Mouse (Mus musculus): ENCODE data around the gene Skor1. TPM values are rescaled to one million over a fixed set of nuclear protein-coding genes. Genes with fewer than 3 reads are reported as not detected.

The Skor1 gene
- polyA plus RNA-seq, 1 experiment from 2014 or later, result 5.0 TPM

DNA sequence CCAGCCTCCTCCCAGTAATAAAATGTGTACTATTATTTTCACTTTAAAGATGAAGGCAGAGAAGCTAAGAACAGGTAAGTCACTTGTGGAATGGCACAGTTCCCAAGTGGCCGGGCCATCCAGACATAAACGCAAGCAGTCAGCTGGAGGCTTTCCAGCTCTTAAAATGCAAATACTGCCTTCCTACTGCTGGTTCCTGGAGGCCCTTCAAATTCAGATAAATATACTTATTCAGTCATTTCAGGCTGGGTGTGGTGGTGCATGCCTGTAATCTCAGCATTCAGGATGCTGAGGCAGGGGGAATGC lies 39.0 kb downstream of the Skor1 start:
- Histone ChIP-seq H3K9me3 (ENCODE audit: control insufficient read depth, low read length) (no peaks in the 10 kb centered on the region), H3K4me1 (ENCODE audit: control insufficient read depth, insufficient read depth, low read length) (peaks cover 8% of the 10 kb centered on the region), H3K4me3 (replicated peaks; ENCODE audit: low read depth, low read length) (no peak overlapping the region), H3K4me2 (ENCODE audit: low read length) (peak overlapping the region; percentile 80; the same call in 1 of the 2 replicates), H3K9ac (replicated peaks; ENCODE audit: low read length) (no peak overlapping the region), H3K36me3 (ENCODE audit: control insufficient read depth, insufficient read depth, low read length) (no peaks in the 10 kb centered on the region), H3K27ac (replicated peaks; ENCODE audit: low read depth, low read length) (0 out of 2 replicates have a peak overlapping the region, but pooled peaks have one; percentile 66), H3K27me3 (ENCODE audit: control insufficient read depth, insufficient read depth, low read length) (no peaks in the 10 kb centered on the region)
- no peak for ATAC-seq (ENCODE audit: low FRiP score, low TSS enrichment)
- peak; percentile 54 for DNase-seq
- WGBS, result 13% methylated on average over 2 of the region's 2 CpGs

DNA sequence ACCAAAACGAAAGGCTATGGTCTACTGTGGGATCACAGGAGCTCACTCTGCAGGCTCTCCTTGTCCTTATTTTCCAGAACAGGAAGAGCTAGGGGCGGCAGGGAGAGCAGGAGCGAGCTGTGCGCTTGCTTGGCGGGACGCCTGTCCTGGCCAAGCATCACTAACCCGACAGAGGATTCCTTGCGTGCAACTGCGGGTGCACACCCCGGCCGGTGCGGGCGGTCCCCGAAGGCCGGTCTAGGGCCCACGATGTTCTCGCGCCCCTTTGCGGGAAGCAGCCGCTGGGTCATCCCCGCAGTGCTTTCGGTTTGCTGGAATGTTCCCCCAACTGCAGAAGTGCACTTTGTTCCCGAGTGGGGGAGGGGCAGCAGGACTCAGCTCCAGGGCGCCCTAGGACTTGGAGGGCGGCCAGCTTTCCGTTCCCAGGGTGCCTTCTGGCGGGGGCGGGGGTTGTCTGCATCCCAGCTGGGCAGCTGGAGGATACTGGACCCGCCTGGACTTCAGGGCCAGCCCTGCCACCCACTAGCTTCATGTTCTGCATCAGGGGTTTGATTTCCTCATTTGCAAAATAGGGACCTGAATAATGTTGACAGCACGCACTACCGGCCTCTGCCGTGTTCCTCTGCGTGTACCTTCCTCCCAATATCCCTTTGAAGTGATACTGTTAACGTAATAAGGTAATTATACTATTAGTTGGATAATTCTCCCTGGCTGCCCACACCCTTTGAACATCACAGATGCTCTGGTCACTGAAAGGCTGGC lies 39.6 kb downstream of the Skor1 start:
- peaks cover 8% of the 10 kb centered on the region for H3K4me1 ChIP-seq (ENCODE audit: control insufficient read depth, insufficient read depth, low read length)
- H3K27ac ChIP-seq (replicated peaks; ENCODE audit: low read depth, low read length), result peak overlapping the region; percentile 66
- ATAC-seq (ENCODE audit: low FRiP score, low TSS enrichment), result peak; percentile 60; the same call in 1 of the 2 replicates
- H3K36me3 ChIP-seq (ENCODE audit: control insufficient read depth, insufficient read depth, low read length), result no peaks in the 10 kb centered on the region
- peak overlapping the region; percentile 80 for H3K4me2 ChIP-seq (ENCODE audit: low read length)
- peak overlapping the region; percentile 35 for H3K4me3 ChIP-seq (replicated peaks; ENCODE audit: low read depth, low read length)
- peak; percentile 86 for DNase-seq
- H3K9ac ChIP-seq (replicated peaks; ENCODE audit: low read length), result peak overlapping the region; percentile 56
- WGBS, result 2% methylated on average over 34 of the region's 34 CpGs
- H3K27me3 ChIP-seq (ENCODE audit: control insufficient read depth, insufficient read depth, low read length), result no peaks in the 10 kb centered on the region
- no peaks in the 10 kb centered on the region for H3K9me3 ChIP-seq (ENCODE audit: control insufficient read depth, low read length)

DNA sequence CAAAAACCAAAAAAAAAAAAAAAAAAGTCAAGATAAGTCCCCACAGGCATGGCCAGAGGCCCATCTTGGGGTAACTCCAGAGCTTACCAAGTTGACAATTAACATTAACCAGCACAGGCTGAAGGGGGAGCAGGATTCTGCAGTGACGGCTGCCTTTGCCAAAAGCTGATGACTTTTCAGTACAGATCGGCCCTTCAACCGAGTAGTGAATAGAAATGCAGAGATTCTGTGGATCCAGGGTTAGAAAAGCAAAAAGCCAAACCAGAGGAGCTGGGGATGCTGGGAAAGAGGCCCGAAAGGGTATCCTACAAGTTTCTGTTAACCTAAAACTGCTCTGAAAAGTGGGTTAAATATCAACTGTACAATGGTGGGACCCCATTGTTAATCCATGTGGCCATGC lies 40.2 kb downstream of the Skor1 start:
- H3K36me3 ChIP-seq (ENCODE audit: control insufficient read depth, insufficient read depth, low read length), result no peaks in the 10 kb centered on the region
- ATAC-seq (ENCODE audit: low FRiP score, low TSS enrichment) (no peak), DNase-seq (peak; percentile 35)
- H3K9ac ChIP-seq (replicated peaks; ENCODE audit: low read length), result peak overlapping the region; percentile 56
- peak overlapping the region; percentile 66 for H3K27ac ChIP-seq (replicated peaks; ENCODE audit: low read depth, low read length)
- H3K4me2 ChIP-seq (ENCODE audit: low read length), result peak overlapping the region; percentile 80
- H3K27me3 ChIP-seq (ENCODE audit: control insufficient read depth, insufficient read depth, low read length), result no peaks in the 10 kb centered on the region
- WGBS, result 34% methylated on average over 4 of the region's 4 CpGs
- H3K4me3 ChIP-seq (replicated peaks; ENCODE audit: low read depth, low read length), result peak overlapping the region; percentile 35
- H3K9me3 ChIP-seq (ENCODE audit: control insufficient read depth, low read length), result no peaks in the 10 kb centered on the region
- peaks cover 8% of the 10 kb centered on the region for H3K4me1 ChIP-seq (ENCODE audit: control insufficient read depth, insufficient read depth, low read length)

DNA sequence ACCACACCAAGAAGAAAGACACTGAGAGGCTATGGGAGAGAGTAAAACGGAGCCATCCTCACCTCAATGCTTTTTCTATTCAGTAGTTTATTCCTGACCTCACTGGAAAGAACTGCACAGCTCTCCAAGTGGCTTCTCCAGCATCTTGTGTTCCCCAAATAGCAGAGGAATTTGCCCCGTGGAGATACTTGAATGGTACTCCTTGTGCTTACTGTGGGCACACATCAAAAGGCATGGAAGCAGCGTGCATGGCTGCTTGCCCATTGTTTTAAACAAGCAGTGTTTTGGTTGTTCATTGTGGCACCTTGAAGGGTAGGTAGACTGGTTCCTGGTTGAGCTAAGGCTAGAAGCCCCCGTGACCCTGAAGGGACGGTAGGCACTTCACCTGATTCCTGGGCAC lies 48.1 kb downstream of the Skor1 start:
- no peaks in the 10 kb centered on the region; the same call in 1 of the 2 replicates for H3K9me3 ChIP-seq (ENCODE audit: control insufficient read depth, low read length)
- WGBS, result 56% methylated on average over 5 of the region's 5 CpGs
- DNase-seq, result no peak
- H3K27ac ChIP-seq (replicated peaks; ENCODE audit: low read depth, low read length), result no peak overlapping the region
- no peak overlapping the region for H3K4me3 ChIP-seq (replicated peaks; ENCODE audit: low read depth, low read length)
- no peak overlapping the region for H3K4me2 ChIP-seq (ENCODE audit: low read length)
- H3K9ac ChIP-seq (replicated peaks; ENCODE audit: low read length), result no peak overlapping the region
- no peak for ATAC-seq (ENCODE audit: low FRiP score, low TSS enrichment)
- H3K36me3 ChIP-seq (ENCODE audit: control insufficient read depth, insufficient read depth, low read length), result no peaks in the 10 kb centered on the region
- no peaks in the 10 kb centered on the region for H3K27me3 ChIP-seq (ENCODE audit: control insufficient read depth, insufficient read depth, low read length)
- no peaks in the 10 kb centered on the region for H3K4me1 ChIP-seq (ENCODE audit: control insufficient read depth, insufficient read depth, low read length)

DNA sequence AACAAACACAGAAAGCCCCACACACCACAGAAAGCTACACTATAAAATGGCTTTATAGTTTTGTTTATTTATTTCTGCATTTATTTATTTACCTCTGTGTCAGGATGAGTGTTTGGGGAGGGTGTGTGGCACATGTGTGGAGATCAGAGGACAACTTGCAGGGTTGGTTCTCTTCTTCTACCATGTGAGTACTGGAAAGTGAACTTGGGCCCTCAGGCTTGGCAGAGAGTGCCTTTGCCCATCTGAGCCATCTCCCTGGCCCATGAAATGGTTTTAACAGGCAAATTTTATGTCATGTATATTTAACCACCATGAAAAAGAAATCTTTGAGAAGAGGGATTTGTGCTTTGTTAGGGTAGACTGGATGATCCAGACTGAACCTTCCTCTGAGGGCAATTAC lies 48.9 kb downstream of the Skor1 start:
- ATAC-seq (ENCODE audit: low FRiP score, low TSS enrichment), result no peak
- no peaks in the 10 kb centered on the region for H3K36me3 ChIP-seq (ENCODE audit: control insufficient read depth, insufficient read depth, low read length)
- H3K27ac ChIP-seq (replicated peaks; ENCODE audit: low read depth, low read length), result no peak overlapping the region
- no peak for DNase-seq
- no peaks in the 10 kb centered on the region for H3K4me1 ChIP-seq (ENCODE audit: control insufficient read depth, insufficient read depth, low read length)
- H3K27me3 ChIP-seq (ENCODE audit: control insufficient read depth, insufficient read depth, low read length), result no peaks in the 10 kb centered on the region
- no peak overlapping the region for H3K9ac ChIP-seq (replicated peaks; ENCODE audit: low read length)
- H3K9me3 ChIP-seq (ENCODE audit: control insufficient read depth, low read length), result no peaks in the 10 kb centered on the region; the same call in 1 of the 2 replicates
- no peak overlapping the region for H3K4me2 ChIP-seq (ENCODE audit: low read length)
- H3K4me3 ChIP-seq (replicated peaks; ENCODE audit: low read depth, low read length), result no peak overlapping the region

DNA sequence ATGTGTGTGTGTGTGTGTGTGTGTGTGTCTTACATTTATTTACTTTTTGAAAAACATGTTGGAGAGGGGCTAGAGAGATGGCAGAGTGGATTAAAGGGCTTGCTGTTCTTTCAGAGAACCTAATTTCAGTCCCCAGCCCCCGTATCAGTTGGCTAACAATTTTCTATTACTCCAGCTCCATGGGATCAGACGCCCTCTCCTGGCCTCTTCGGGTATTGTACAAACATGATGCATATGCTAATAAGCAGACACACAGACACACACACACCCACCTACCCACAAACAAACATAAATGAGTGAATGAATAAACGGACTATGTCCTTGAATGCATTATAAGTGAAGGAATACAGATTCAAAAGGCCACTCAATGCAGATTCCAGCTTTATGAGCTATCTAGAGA lies 49.4 kb downstream of the Skor1 start:
- H3K4me3 ChIP-seq (replicated peaks; ENCODE audit: low read depth, low read length), result no peak overlapping the region
- WGBS, result 90% methylated on average over 4 of the region's 4 CpGs

DNA sequence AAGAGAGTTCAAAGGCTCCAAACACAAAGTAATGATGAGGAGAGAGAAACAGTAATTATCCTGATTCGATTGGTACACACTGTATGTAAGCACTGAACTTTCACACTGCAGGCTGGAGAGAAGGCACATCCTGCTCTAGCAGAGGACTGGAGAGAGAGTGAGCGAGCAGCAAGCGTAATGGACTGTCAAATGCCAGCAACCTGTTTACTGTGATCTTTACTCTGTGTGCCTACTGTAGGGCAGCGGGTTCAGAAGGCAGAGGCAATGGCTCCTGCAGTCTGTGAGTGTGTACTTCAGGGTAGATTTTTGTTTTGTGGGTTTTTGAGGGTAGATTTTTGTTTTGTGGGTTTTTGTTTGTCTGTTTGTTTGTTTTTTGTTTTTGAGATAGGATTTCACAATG lies 49.9 kb downstream of the Skor1 start:
- Histone ChIP-seq H3K9ac (replicated peaks; ENCODE audit: low read length) (no peak overlapping the region), H3K9me3 (ENCODE audit: control insufficient read depth, low read length) (no peaks in the 10 kb centered on the region; the same call in 1 of the 2 replicates), H3K4me2 (ENCODE audit: low read length) (no peak overlapping the region), H3K36me3 (ENCODE audit: control insufficient read depth, insufficient read depth, low read length) (no peaks in the 10 kb centered on the region), H3K4me1 (ENCODE audit: control insufficient read depth, insufficient read depth, low read length) (no peaks in the 10 kb centered on the region), H3K27me3 (ENCODE audit: control insufficient read depth, insufficient read depth, low read length) (no peaks in the 10 kb centered on the region), H3K4me3 (replicated peaks; ENCODE audit: low read depth, low read length) (no peak overlapping the region), H3K27ac (replicated peaks; ENCODE audit: low read depth, low read length) (no peak overlapping the region)
- ATAC-seq (ENCODE audit: low FRiP score, low TSS enrichment), result no peak
- no peak for DNase-seq
- 86% methylated on average over 4 of the region's 4 CpGs for WGBS

More for the DNA sequence above, 49.4 kb downstream of the Skor1 start:
- ATAC-seq (ENCODE audit: low FRiP score, low TSS enrichment) (no peak), DNase-seq (no peak)
- Histone ChIP-seq H3K36me3 (ENCODE audit: control insufficient read depth, insufficient read depth, low read length) (no peaks in the 10 kb centered on the region), H3K9me3 (ENCODE audit: control insufficient read depth, low read length) (no peaks in the 10 kb centered on the region; the same call in 1 of the 2 replicates), H3K9ac (replicated peaks; ENCODE audit: low read length) (no peak overlapping the region), H3K27me3 (ENCODE audit: control insufficient read depth, insufficient read depth, low read length) (no peaks in the 10 kb centered on the region), H3K27ac (replicated peaks; ENCODE audit: low read depth, low read length) (no peak overlapping the region), H3K4me1 (ENCODE audit: control insufficient read depth, insufficient read depth, low read length) (no peaks in the 10 kb centered on the region), H3K4me2 (ENCODE audit: low read length) (no peak overlapping the region)

DNA sequence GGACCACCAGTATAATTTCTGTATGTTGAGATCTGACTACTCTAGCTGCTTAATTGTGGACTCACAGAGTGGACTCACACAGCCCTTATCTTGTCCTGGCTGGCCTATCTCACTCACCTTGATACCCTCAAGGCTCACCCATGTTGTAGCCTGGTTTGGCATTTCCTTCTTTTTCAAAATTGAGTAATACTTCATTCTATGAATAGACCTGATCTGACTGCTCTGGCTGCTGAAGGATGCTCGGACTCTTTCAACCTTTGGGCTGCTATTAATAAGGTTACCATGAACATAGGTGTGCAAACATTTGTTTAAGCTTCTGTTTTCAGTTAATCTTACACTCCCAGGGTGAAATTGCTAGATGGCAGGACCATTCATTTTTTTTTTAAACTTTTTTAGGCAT lies 51.6 kb downstream of the Skor1 start:
- Histone ChIP-seq H3K9ac (replicated peaks; ENCODE audit: low read length) (no peak overlapping the region), H3K27me3 (ENCODE audit: control insufficient read depth, insufficient read depth, low read length) (no peaks in the 10 kb centered on the region), H3K27ac (replicated peaks; ENCODE audit: low read depth, low read length) (no peak overlapping the region), H3K9me3 (ENCODE audit: control insufficient read depth, low read length) (no peaks in the 10 kb centered on the region; the same call in 1 of the 2 replicates), H3K4me2 (ENCODE audit: low read length) (no peak overlapping the region), H3K4me3 (replicated peaks; ENCODE audit: low read depth, low read length) (no peak overlapping the region), H3K4me1 (ENCODE audit: control insufficient read depth, insufficient read depth, low read length) (peaks cover 8% of the 10 kb centered on the region), H3K36me3 (ENCODE audit: control insufficient read depth, insufficient read depth, low read length) (no peaks in the 10 kb centered on the region)
- no peak for DNase-seq
- ATAC-seq (ENCODE audit: low FRiP score, low TSS enrichment), result no peak
- 92% methylated on average over 1 of the region's 1 CpGs for WGBS

DNA sequence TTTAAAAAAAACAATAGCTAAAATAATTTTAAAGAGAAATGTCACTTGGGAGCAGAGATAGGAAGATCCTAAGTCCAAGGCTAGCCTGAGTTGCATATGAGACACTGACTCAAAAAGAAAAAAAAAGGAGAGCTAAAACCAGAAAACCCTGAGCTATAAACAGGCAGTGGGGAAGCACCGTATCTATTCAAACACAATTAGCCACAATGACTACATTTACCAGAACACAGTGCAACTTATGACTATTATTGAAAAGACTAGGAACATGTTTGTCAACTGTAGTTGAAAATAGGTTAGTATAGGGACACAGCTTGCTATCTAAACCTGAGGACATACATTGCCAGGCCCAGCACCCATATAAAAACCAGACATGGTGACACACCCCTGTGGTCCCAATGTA lies 54.7 kb downstream of the Skor1 start:
- no peaks in the 10 kb centered on the region for H3K9me3 ChIP-seq (ENCODE audit: control insufficient read depth, low read length)
- WGBS, result 98% methylated on average over 1 of the region's 1 CpGs
- DNase-seq, result no peak
- H3K36me3 ChIP-seq (ENCODE audit: control insufficient read depth, insufficient read depth, low read length), result no peaks in the 10 kb centered on the region
- H3K27ac ChIP-seq (replicated peaks; ENCODE audit: low read depth, low read length), result no peak overlapping the region
- no peak overlapping the region for H3K4me3 ChIP-seq (replicated peaks; ENCODE audit: low read depth, low read length)
- H3K4me2 ChIP-seq (ENCODE audit: low read length), result no peak overlapping the region
- no peaks in the 10 kb centered on the region for H3K27me3 ChIP-seq (ENCODE audit: control insufficient read depth, insufficient read depth, low read length)
- no peak overlapping the region for H3K9ac ChIP-seq (replicated peaks; ENCODE audit: low read length)
- peaks cover 28% of the 10 kb centered on the region for H3K4me1 ChIP-seq (ENCODE audit: control insufficient read depth, insufficient read depth, low read length)
- no peak for ATAC-seq (ENCODE audit: low FRiP score, low TSS enrichment)
